Mouse (Mus musculus) fat pad, adult 2 months (tissue): Measurements from ENCODE around the gene Agpat1.

Source experiments
- DNase-seq: peaks from one replicate; pipeline ENCODE4 v3.0.0-alpha.2; 2011; ENCODE audit warnings: low read depth, low spot score; ENCODE audit errors: extremely low read depth

Agpat1 gene

DNA sequence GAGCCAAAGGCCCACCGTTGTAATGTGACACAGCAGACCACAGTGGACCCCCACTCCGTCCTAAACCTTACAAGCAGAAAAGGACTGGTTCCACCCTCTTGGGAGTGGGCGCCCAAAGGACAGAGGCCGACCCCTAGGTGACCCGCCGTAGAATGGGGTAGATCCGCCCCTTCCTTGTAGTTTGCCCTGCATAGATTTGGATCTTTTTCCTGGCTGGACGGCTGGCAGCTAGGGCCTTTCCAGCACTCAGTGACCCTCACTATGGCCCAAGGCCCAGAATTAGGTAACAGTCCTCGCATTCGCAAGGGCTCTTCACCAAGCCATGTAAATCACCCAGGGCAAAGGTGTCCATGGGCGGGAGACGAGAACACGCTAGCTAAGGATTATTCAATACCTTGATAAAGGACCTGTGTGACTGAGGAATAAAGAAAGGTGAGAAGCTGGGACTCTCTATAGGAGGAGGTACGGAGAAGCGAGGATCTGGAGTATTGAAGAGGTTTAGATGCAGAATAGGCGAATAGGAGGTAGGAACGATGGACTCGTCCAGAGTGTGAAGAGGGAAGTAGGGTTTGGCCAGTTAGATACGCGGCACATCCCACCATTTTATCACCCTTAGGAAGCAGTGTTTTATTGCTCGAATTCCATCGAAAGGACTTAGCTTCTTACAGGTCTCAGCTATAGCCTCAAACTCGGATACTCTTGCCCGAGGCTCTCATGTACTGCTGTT lies 612 bp downstream of the Agpat1 start:
- DNase-seq = no peak

- no peak for DNase-seq
Measured at GRCm38 (mm10) chr17:34605609-34606008, 1.5 kb downstream of the Agpat1 start.

GRCm38 (mm10) chr17:34606186-34607039 lies 2.4 kb downstream of the Agpat1 start:
- no peak for DNase-seq

GRCm38 (mm10) chr17:34607997-34608396 lies 3.9 kb downstream of the Agpat1 start:
- DNase-seq = no peak

DNA sequence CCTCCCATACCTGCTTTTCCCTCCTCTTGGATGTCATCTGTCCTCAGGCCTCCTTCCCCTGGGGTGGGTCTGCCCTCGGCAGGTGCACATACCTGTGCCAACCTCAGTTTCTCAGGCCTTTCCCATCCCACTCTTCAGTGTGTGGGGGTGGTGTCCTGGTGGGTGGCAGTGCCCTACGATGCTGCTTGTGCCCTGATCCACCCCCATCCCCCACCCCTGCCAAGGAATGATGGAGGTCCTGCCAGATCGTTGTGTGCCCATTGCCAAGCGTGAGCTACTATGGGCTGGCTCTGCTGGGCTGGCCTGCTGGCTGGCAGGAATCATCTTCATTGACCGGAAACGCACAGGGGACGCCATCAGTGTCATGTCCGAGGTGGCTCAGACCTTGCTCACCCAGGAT lies 7.0 kb downstream of the Agpat1 start:
- DNase-seq = no peak

- DNase-seq = no peak
Measured at GRCm38 (mm10) chr17:34613054-34613645, 9.1 kb downstream of the Agpat1 start.

DNA sequence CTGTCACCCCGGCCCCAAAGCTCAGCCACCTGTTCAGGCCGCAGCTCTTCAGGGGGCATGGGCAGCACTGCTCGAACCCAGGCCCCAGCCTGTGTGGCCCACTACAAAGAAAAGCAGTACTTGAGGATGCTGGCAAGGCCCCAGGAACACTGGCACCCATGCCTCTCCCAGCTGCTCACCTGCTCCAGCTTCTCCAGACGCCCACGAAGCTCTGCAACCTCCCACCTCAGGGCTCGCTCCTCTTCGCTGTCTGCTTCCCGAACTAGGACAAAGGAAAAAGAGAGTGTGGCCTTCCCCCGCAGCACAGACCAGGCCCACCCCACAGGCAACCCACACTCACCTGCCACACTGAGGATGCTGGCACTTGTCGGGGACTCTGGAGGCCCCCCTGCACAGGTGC lies 9.8 kb downstream of the Agpat1 start:
- DNase-seq = no peak

GRCm38 (mm10) chr17:34615871-34616270 lies 11.8 kb downstream of the Agpat1 start, which contains the start of gene Egfl8:
Gene Egfl8 (minus strand): TSS chr17:34615971.
- DNase-seq = no peak

- DNase-seq = no peak
Measured at GRCm38 (mm10) chr17:34618999-34619398, 14.9 kb downstream of the Agpat1 start.

- DNase-seq = no peak
Measured at GRCm38 (mm10) chr17:34621006-34621405, 16.9 kb downstream of the Agpat1 start.

DNA sequence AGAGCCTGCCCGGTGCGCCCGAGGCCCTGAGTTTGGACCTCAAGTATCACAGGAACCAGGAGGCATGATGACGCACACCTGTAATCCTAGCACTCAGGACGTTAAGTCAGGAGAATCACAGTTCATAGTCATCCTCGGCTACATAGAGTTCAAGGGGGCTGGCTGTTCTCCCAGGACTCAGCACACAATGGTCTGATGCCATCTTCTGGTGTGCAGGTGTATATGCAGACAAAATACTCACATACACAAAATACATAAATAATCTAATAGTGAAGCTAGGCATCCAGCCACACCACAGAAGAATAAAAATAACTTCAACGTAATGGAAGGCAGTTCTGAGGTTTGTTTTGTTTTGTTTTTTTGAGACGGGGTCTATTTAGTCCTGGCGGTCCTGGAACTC lies 19.1 kb downstream of the Agpat1 start:
- no peak for DNase-seq

GRCm38 (mm10) chr17:34624981-34625380 lies 20.9 kb downstream of the Agpat1 start:
- no peak for DNase-seq

DNA sequence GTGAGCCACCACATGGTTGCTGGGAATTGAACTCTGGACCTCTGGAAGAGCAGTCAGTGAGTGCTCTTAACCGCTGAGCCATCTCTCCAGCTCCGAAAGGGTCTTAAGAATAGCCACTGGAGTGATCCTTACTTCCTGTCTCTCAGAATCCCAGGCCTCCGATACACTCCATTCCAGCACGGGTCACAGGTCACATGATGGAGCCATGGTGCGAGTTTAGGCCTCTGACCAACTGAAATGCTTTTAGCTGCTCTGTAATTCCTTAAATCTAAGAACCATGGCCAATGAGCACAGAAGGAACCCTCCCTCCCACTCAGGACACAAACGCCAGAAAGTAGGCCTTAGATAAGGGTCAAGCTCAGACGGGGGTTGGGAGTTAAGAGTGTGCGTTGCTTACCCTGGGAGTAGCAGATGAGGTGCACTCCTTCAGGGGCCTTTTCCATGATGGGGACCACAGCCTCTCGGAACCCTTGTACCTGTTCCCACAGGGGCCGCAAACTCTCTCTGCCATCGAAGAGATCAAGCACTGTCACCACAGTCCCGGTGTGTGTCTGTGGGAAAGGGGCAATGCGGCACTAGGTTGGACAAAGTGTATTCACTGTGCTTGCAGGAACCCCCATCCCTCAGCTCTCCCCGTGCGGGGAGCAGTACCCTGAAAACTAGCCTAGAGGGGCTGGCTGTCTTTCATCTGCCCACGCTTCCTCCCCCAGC lies 22.2 kb downstream of the Agpat1 start:
- DNase-seq = no peak

- no peak for DNase-seq
Measured at GRCm38 (mm10) chr17:34626773-34627092, 22.7 kb downstream of the Agpat1 start.

- DNase-seq = no peak
Measured at GRCm38 (mm10) chr17:34627093-34627942, 23.3 kb downstream of the Agpat1 start.

DNA sequence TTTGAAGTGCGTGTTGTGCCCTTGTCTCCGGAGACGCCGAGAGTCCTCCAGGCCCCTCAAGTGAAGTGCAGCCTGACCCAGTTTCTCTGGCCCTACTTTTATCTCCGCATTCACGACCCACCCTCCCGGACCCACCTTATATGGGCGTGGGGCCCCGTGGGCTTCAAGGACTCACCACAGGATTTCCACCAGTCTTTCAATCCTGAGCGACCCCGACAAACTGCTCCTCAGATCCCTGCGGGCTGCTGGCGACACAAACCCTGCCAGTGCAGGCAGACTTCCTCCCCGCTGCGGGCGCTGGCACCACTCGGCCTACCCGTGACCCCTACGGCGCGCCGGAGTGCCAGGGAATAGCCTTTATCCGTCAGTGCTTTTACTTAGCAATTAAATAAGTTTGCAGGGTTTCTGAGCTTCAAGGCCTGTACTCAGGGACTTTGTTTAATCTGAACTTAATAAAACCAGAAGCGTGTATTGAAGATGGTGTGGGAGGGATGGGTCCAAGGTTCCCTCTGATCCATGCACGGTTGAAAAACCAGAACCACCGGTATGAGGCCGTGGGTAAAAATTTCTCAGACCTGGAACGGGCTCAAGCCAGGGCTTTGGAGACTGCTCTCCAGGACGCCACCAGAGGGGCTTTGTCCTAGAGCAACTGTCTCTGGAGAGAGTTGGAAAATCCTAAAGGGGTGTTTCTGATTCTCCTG lies 24.0 kb downstream of the Agpat1 start, which contains the start of gene Ppt2:
Ppt2 (minus strand) TSS at position 568 of the 701 bp plus-strand sequence.
- no peak for DNase-seq

DNA sequence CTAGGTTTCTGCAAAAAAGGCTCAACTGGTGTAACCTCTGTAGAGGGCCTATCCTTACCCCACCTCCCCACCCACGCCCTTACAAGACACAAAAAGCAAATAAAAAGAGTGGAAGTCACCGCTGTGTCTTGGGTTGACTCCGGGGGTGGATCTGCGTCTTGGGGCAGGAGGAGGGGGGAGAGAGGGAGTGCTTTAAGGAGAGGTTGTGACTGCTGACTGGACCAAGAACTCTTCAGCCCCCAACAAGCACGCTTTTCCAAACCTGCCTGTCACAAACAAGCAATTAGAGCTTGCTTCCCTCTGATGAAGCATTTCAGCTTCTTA lies 24.5 kb downstream of the Agpat1 start:
- DNase-seq = no peak

- DNase-seq = no peak
Measured at GRCm38 (mm10) chr17:34629221-34629751, 25.2 kb downstream of the Agpat1 start, which contains the start of gene Prrt1. Gene Prrt1 (plus strand): TSS chr17:34629533.

DNA sequence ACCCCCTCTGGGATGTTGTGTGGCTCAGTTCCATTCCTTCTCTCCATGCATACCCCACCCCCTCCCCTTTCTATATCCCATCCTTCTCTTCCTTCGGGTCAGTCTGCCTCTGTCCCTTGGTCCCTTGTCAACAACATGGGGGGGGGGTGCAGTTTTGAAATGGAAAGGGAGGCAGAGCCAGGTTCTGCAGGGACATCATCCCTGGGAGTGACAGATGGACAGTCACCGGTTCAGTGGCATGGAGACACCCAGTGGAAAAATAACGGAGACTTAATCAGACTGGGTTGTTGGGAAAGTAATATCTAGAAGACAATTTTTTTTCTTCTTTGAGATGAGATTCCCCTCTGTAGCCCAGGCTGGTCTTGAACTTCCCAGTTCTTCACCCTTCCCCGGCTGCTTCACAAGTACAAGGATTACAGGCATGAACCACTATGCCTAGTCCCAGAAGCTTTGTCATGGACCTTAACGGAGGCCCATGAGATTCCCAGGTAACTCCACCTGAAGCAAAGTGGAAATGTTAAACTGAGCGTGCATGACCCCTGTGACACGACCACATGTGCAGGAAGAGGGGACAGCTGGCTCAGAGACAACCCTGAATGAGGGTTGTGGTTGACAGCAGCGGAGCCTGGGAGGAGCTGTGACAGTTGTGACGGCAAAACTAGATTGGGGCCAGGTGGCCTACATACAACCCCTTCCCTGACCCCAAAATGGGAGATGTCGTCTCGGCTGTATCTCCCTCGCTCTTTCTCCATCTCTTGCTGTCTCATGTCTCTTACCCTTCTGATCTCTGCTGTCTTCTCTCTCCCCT lies 25.9 kb downstream of the Agpat1 start:
- no peak for DNase-seq
